Mouse (Mus musculus): ENCODE measurements at regions not wholly inside any gene's neighbourhood (a gene's known extent, or its start where the extent isn't known, plus 50 kb on each side); places are given as distances from the start of the nearest gene placed in this dataset.

DNA sequence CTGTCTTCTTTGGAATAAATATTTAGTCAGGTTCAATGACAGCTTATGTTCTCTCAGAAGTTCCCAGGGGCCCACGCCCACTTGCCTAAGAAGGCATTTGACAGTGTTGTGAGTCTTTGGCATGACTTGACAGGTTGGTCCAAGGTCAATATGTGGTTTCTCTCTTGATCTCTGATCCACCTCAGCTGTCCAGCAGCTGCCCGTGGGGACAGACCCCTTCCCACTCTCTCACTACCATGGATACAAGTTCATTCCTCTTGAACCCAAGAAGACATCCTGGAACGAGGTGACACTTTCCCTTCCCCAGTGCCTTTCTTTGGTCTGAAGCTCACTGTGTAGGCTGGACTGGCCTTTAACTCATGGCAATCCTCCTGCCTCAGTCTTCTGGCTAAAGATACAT, 145.0 kb upstream of the Lef1 start:
- ATAC-seq (ENCODE audit: insufficient read depth) (no peak), DNase-seq (ENCODE audit: low read depth in 3 of 3, low spot score in 3 of 3) (no peak)
- 51% methylated on average over 3 of the region's 3 CpGs for whole genome bisulfite sequencing (ENCODE audit: insufficient replicate concordance)
- no peak overlapping the region for H3K9ac ChIP-seq (replicated peaks)
- H3K27me3 ChIP-seq (ENCODE audit: control insufficient read depth, insufficient read depth, low read length): no peaks in the 10 kb centered on the region
- no peak overlapping the region for H3K4me2 ChIP-seq (ENCODE audit: low read depth)
- H3K9me3 ChIP-seq (ENCODE audit: control insufficient read depth, low read length): no peaks in the 10 kb centered on the region
- H3K4me3 ChIP-seq (ENCODE audit: insufficient read depth in 1 of 2, low read depth in 2 of 2, low read length in 2 of 2): no peak overlapping the region
- TF ChIP-seq CTCF (IDR thresholded peaks at IDR 0.05; ENCODE audit: low read depth): no peak
- TF ChIP-seq EP300 (IDR thresholded peaks at IDR 0.05; ENCODE audit: low read depth): no peak
- H3K4me1 ChIP-seq (replicated peaks; ENCODE audit: control insufficient read depth in 2 of 2, insufficient read depth in 2 of 2, low read length in 1 of 2): no peaks in the 10 kb centered on the region
- H3K36me3 ChIP-seq (replicated peaks; ENCODE audit: control insufficient read depth, insufficient read depth, low read depth): no peaks in the 10 kb centered on the region
- no peak overlapping the region for H3K27ac ChIP-seq

DNA sequence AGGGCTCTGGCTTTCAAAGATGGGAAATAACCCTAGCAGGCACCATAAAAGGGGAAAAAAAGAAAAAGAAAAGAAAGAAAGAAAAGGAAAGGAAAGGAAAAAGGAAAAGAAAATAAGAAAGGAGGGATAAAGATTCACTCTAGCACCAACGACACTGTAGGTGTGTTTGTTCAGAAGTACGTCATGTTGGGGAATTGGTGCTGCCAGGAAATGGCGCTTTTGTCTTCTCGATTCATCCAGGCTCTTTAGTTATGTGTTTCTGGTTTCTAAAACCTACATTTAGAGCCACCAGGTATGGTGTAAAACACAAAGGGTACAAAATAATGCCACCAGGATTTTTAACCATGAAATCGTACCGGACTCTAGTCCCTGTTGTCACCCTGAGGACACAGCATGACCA, 146.2 kb upstream of the Lef1 start:
- H3K4me1 ChIP-seq (replicated peaks; ENCODE audit: control insufficient read depth in 2 of 2, insufficient read depth in 2 of 2, low read length in 1 of 2): no peaks in the 10 kb centered on the region
- no peak overlapping the region for H3K27ac ChIP-seq
- H3K4me3 ChIP-seq (ENCODE audit: insufficient read depth in 1 of 2, low read depth in 2 of 2, low read length in 2 of 2): no peak overlapping the region
- no peaks in the 10 kb centered on the region for H3K36me3 ChIP-seq (replicated peaks; ENCODE audit: control insufficient read depth, insufficient read depth, low read depth)
- ATAC-seq (ENCODE audit: insufficient read depth) (no peak), DNase-seq (ENCODE audit: low read depth in 3 of 3, low spot score in 3 of 3) (no peak)
- 67% methylated on average over 6 of the region's 6 CpGs for WGBS (ENCODE audit: insufficient replicate concordance)
- H3K9me3 ChIP-seq (ENCODE audit: control insufficient read depth, low read length): no peaks in the 10 kb centered on the region
- H3K4me2 ChIP-seq (ENCODE audit: low read depth): no peak overlapping the region
- no peak overlapping the region for H3K9ac ChIP-seq (replicated peaks)
- no peak for TF ChIP-seq CTCF (IDR thresholded peaks at IDR 0.05; ENCODE audit: low read depth)
- no peak for TF ChIP-seq EP300 (IDR thresholded peaks at IDR 0.05; ENCODE audit: low read depth)
- H3K27me3 ChIP-seq (ENCODE audit: control insufficient read depth, insufficient read depth, low read length): no peaks in the 10 kb centered on the region

DNA sequence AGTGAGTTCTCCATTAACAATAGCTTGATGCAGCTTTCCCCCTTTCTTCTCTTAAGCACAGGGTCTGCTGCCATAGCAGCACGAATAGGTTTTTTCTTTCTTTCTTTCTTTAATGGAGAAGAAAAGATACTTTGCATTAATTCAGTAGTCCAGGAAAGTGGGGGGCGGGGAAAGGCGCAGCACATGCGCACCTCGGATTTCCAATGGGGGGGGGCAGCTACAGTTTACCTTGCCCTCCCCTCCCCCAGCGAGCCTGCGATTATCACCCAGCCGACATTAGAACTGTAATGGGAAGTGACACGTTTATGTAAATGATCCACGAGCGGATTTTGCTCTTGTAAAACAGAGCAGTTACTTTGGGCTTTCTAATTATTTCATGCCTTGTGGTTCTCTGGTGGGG, 146.6 kb upstream of the Lef1 start:
- no peak overlapping the region for H3K9ac ChIP-seq (replicated peaks)
- H3K4me2 ChIP-seq (ENCODE audit: low read depth): no peak overlapping the region
- H3K9me3 ChIP-seq (ENCODE audit: control insufficient read depth, low read length): no peaks in the 10 kb centered on the region
- H3K27me3 ChIP-seq (ENCODE audit: control insufficient read depth, insufficient read depth, low read length): no peaks in the 10 kb centered on the region
- ATAC-seq (ENCODE audit: insufficient read depth) (no peak), DNase-seq (ENCODE audit: low read depth in 3 of 3, low spot score in 3 of 3) (no peak)
- H3K4me3 ChIP-seq (ENCODE audit: insufficient read depth in 1 of 2, low read depth in 2 of 2, low read length in 2 of 2): no peak overlapping the region
- H3K27ac ChIP-seq: no peak overlapping the region
- no peaks in the 10 kb centered on the region for H3K4me1 ChIP-seq (replicated peaks; ENCODE audit: control insufficient read depth in 2 of 2, insufficient read depth in 2 of 2, low read length in 1 of 2)
- no peaks in the 10 kb centered on the region for H3K36me3 ChIP-seq (replicated peaks; ENCODE audit: control insufficient read depth, insufficient read depth, low read depth)
- TF ChIP-seq EP300 (IDR thresholded peaks at IDR 0.05; ENCODE audit: low read depth): no peak
- no peak for TF ChIP-seq CTCF (IDR thresholded peaks at IDR 0.05; ENCODE audit: low read depth)
- WGBS (ENCODE audit: insufficient replicate concordance): 28% methylated on average over 11 of the region's 11 CpGs

DNA sequence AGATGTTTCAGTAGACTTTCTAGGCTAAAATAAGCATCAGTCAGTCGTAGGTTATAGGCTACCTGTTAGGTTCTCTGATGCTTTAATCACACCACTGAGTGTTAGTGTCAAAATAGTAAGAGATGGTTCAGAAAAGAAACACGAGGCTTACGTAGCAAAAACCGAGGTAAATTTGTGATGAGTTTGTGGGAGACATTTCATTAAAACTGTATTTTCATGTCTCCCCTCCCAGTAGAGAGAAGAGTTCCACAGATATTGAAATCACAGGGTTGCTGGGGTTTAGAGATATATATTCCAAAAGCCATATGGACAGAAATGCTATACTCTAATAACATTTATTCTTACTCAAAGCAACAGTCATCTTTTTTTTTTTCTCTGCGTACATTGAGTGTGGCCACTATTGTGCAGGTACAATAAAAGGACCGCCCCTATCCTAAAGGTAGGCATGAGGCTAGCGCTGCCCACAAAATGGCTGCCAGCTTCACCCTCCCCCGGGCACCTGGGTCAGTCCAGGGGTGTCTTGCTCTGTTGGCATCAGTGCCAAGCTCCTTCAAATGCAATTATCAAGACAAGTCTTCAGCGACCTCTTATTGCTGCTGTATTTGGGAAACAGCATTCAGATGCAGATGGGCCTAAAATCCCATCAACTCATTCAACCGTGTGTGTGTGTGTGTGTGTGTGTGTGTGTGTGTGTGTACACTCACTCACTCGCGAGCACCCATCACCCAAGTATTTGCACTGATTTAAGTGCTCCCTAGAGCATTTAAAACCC, 147.4 kb upstream of the Lef1 start:
- H3K9me3 ChIP-seq (ENCODE audit: control insufficient read depth, low read length): no peaks in the 10 kb centered on the region
- H3K27ac ChIP-seq: no peak overlapping the region
- H3K4me3 ChIP-seq (ENCODE audit: insufficient read depth in 1 of 2, low read depth in 2 of 2, low read length in 2 of 2): no peak overlapping the region
- H3K27me3 ChIP-seq (ENCODE audit: control insufficient read depth, insufficient read depth, low read length): no peaks in the 10 kb centered on the region
- no peak for DNase-seq (ENCODE audit: low read depth in 3 of 3, low spot score in 3 of 3)
- TF ChIP-seq CTCF (IDR thresholded peaks at IDR 0.05; ENCODE audit: low read depth): no peak
- no peak for TF ChIP-seq EP300 (IDR thresholded peaks at IDR 0.05; ENCODE audit: low read depth)
- no peak for ATAC-seq (ENCODE audit: insufficient read depth)
- no peak overlapping the region for H3K9ac ChIP-seq (replicated peaks)
- H3K4me2 ChIP-seq (ENCODE audit: low read depth): no peak overlapping the region
- WGBS (ENCODE audit: insufficient replicate concordance): 50% methylated on average over 12 of the region's 12 CpGs
- no peaks in the 10 kb centered on the region for H3K36me3 ChIP-seq (replicated peaks; ENCODE audit: control insufficient read depth, insufficient read depth, low read depth)
- no peaks in the 10 kb centered on the region for H3K4me1 ChIP-seq (replicated peaks; ENCODE audit: control insufficient read depth in 2 of 2, insufficient read depth in 2 of 2, low read length in 1 of 2)

DNA sequence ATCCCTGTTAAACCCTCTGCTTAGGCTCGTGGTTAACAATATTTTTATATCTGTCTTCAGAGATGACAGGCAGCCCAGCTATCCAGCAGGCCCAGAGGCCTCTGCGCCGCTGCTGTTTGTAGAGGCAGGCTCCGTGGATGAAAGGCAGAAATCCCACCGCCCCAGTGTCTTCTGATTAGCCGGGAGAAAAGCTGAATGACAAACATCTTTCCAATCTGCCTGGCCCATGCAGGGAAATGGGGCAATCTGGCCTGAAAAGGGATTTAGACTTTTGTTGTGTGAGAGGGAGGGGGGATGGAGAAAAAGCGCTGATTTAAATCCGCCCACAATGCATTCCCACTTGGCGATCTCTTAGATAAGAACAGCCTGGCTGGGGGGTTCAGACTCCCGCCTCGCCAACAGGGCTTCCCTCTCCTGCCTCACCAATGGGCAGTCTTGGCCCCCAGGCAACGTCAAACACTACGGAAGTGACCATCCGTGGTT, 148.1 kb upstream of the Lef1 start:
- Histone ChIP-seq H3K4me2 (ENCODE audit: low read depth) (no peak overlapping the region), H3K36me3 (replicated peaks; ENCODE audit: control insufficient read depth, insufficient read depth, low read depth) (no peaks in the 10 kb centered on the region), H3K9me3 (ENCODE audit: control insufficient read depth, low read length) (no peaks in the 10 kb centered on the region), H3K4me3 (ENCODE audit: insufficient read depth in 1 of 2, low read depth in 2 of 2, low read length in 2 of 2) (no peak overlapping the region), H3K9ac (replicated peaks) (no peak overlapping the region), H3K27ac (no peak overlapping the region), H3K27me3 (ENCODE audit: control insufficient read depth, insufficient read depth, low read length) (no peaks in the 10 kb centered on the region), H3K4me1 (replicated peaks; ENCODE audit: control insufficient read depth in 2 of 2, insufficient read depth in 2 of 2, low read length in 1 of 2) (no peaks in the 10 kb centered on the region)
- WGBS (ENCODE audit: insufficient replicate concordance): 23% methylated on average over 14 of the region's 14 CpGs
- TF ChIP-seq CTCF (IDR thresholded peaks at IDR 0.05; ENCODE audit: low read depth): no peak
- TF ChIP-seq EP300 (IDR thresholded peaks at IDR 0.05; ENCODE audit: low read depth): no peak
- DNase-seq (ENCODE audit: low read depth in 3 of 3, low spot score in 3 of 3): no peak
- no peak for ATAC-seq (ENCODE audit: insufficient read depth)

Measured in liver, embryonic 14.5 days (tissue).